Mouse (Mus musculus) kidney, embryonic 16.5 days (tissue): ENCODE measurements around the gene Ccdc141. TPM values are rescaled to one million over a fixed set of nuclear protein-coding genes. Genes with fewer than 3 reads are reported as not detected.

ENCODE experiments used
- ATAC-seq: fragments of 200-750 bp; cut with Nextera tagmentation; 2 replicates; pipeline ENCODE4 v1.8.0; 2017; ENCODE audit warnings: moderate TSS enrichment; ENCODE audit not compliant: low FRiP score, low TSS enrichment
- H3K27ac ChIP-seq: fragments of 300-500 bp; sonication (generic); 2 replicates; pipeline ENCODE4 v1.5.1; 2014; ENCODE audit warnings: low read length
- H3K27me3 ChIP-seq: fragments of 300-500 bp; sonication (generic); 2 replicates; pipeline ENCODE4 v1.6.1; 2014; ENCODE audit warnings: low read length, control low read depth, mixed read lengths; ENCODE audit not compliant: insufficient read depth
- H3K36me3 ChIP-seq: fragments of 300-500 bp; sonication (generic); 2 replicates; pipeline ENCODE4 v1.6.1; 2014; ENCODE audit warnings: low read length, control low read depth, mixed read lengths; ENCODE audit not compliant: insufficient read depth
- H3K4me1 ChIP-seq: fragments of 300-500 bp; sonication (generic); 2 replicates; pipeline ENCODE4 v1.6.1; 2014; ENCODE audit warnings: low read length, control low read depth, mixed read lengths; ENCODE audit not compliant: insufficient read depth
- H3K4me2 ChIP-seq: fragments of 300-500 bp; sonication (generic); replicated peaks from 2 replicates; pipeline ENCODE4 v1.6.1; 2014; ENCODE audit warnings: low read depth, low read length
- H3K4me3 ChIP-seq: fragments of 300-500 bp; sonication (generic); 2 replicates; pipeline ENCODE4 v1.5.1; 2014; ENCODE audit warnings: mild to moderate bottlenecking, low read length
- H3K9ac ChIP-seq: fragments of 300-500 bp; sonication (generic); replicated peaks from 2 replicates; pipeline ENCODE4 v1.6.1; 2014; ENCODE audit warnings: low read length
- H3K9me3 ChIP-seq: fragments of 300-500 bp; sonication (generic); 2 replicates; pipeline ENCODE4 v1.6.1; 2016; ENCODE audit warnings: low read length, control low read depth
- WGBS: fragments of 180-500 bp; shearing (Covaris S2); extraction: QIAGEN DNeasy Blood & Tissue Kit; methylation state at CpG from one replicate; pipeline ENCODE4 v1.1.7; 2014; 5-methylcytosine and 5-hydroxymethylcytosine counted together
- polyA plus RNA-seq: library from polyadenylated mRNA; unstranded; fragments of >200 nt; fragmentation: Nextera tagmentation; extraction: Ambion mirVana; gene quantifications from 2 replicates; pipeline ENCODE4 v1.2.1, GENCODE M21; 2015

Ccdc141 gene
- polyA plus RNA-seq, 1 experiment from 2014 or later = 10.6 TPM

DNA sequence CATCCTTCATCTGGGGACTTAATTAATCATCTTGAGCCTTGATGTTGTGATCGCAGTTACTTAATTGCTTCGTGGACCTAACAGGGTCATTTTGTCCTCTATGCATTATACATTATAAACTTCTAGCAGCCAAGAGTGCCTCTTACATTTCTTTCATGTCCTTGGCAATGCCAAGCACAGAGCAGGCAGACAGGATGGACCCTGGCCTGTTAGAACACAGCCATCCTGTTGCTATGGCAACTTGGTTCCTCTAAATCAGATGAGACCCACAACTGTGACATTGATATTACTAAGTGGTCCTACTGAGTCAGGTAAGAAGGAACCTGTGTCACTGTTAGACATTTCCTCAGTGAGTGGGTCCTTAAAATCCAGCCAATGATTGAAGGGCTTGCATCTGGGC, 20.9 kb downstream of the Ccdc141 start:
- no peak for ATAC-seq
- peaks cover 4% of the 10 kb centered on the region; the same call in 1 of the 2 replicates for H3K4me1 ChIP-seq
- no peak overlapping the region for H3K9ac ChIP-seq
- no peak overlapping the region for H3K27ac ChIP-seq
- H3K4me2 ChIP-seq = no peak overlapping the region
- H3K27me3 ChIP-seq = no peaks in the 10 kb centered on the region
- H3K9me3 ChIP-seq = no peaks in the 10 kb centered on the region
- WGBS = 51% methylated on average over 2 of the region's 2 CpGs
- H3K36me3 ChIP-seq = no peaks in the 10 kb centered on the region
- no peak overlapping the region for H3K4me3 ChIP-seq

DNA sequence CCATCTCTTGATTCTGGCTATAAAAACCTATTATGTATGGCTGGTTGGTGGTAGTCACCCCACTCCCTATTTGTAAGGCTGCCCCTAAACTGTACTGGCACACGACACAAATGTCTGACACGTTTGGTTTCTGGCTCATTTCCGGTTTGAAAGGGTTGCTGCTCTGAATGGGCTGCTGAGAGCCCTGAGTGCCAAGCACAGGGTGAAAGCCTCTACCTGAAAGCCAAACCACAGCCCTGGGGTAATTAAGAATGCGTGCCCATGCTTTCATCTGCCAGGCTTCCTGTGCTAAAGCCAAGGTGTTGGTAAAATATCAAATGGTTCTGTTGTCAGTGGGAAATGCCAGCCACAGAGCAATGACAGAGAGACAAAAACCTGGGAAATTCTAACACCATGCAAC, 22.2 kb downstream of the Ccdc141 start:
- H3K4me3 ChIP-seq = no peak overlapping the region
- no peak overlapping the region for H3K4me2 ChIP-seq
- no peaks in the 10 kb centered on the region for H3K36me3 ChIP-seq
- no peak overlapping the region for H3K27ac ChIP-seq
- no peaks in the 10 kb centered on the region for H3K27me3 ChIP-seq
- 65% methylated on average over 4 of the region's 4 CpGs for WGBS
- H3K9ac ChIP-seq = no peak overlapping the region
- peaks cover 15% of the 10 kb centered on the region for H3K4me1 ChIP-seq
- ATAC-seq = no peak
- H3K9me3 ChIP-seq = no peaks in the 10 kb centered on the region

DNA sequence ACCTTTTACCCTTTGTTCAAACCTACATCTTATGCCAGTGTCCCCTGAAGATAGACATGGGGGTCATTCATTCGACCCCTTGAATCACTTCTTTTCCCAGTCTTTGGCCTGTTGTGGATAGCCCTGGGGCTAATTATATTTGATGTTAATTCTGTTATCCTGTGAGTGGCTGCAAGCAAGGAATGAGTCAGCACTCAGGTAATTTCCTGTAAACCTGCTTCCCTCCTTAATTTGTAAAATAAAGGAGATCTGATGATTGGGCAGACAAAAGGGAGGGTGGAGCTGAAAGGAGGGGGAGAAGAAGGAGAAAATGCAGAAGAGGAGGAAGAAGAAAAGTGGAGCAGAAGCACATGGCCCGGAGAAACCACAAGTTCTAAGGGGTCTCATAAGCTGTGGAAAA, 23.5 kb downstream of the Ccdc141 start:
- no peak for ATAC-seq
- Histone ChIP-seq H3K9me3 (no peaks in the 10 kb centered on the region), H3K4me3 (no peak overlapping the region), H3K4me2 (no peak overlapping the region), H3K27me3 (no peaks in the 10 kb centered on the region), H3K9ac (no peak overlapping the region), H3K36me3 (no peaks in the 10 kb centered on the region), H3K4me1 (peaks cover 19% of the 10 kb centered on the region), H3K27ac (no peak overlapping the region)
- 65% methylated on average over 2 of the region's 2 CpGs for WGBS

GRCm38 (mm10) chr2:77146291-77146690, 24.1 kb downstream of the Ccdc141 start:
- Histone ChIP-seq H3K4me3 (no peak overlapping the region), H3K4me1 (peaks cover 19% of the 10 kb centered on the region), H3K4me2 (no peak overlapping the region), H3K9me3 (no peaks in the 10 kb centered on the region), H3K9ac (no peak overlapping the region), H3K27ac (no peak overlapping the region), H3K36me3 (no peaks in the 10 kb centered on the region), H3K27me3 (no peaks in the 10 kb centered on the region)
- ATAC-seq = no peak
- WGBS = 77% methylated on average over 3 of the region's 3 CpGs

- Histone ChIP-seq H3K9me3 (no peaks in the 10 kb centered on the region), H3K4me3 (no peak overlapping the region), H3K27me3 (no peaks in the 10 kb centered on the region), H3K27ac (no peak overlapping the region), H3K36me3 (no peaks in the 10 kb centered on the region), H3K4me2 (peak overlapping the region; percentile 26), H3K4me1 (peaks cover 15% of the 10 kb centered on the region; the same call in 1 of the 2 replicates), H3K9ac (no peak overlapping the region)
- ATAC-seq = no peak
- WGBS = 23% methylated on average over 6 of the region's 6 CpGs
These were observed 26.9 kb downstream of the Ccdc141 start for GRCm38 (mm10) chr2:77143536-77143935.

- Histone ChIP-seq H3K4me3 (no peak overlapping the region), H3K9me3 (no peaks in the 10 kb centered on the region), H3K27me3 (no peaks in the 10 kb centered on the region), H3K4me2 (no peak overlapping the region), H3K9ac (no peak overlapping the region), H3K4me1 (peaks cover 9% of the 10 kb centered on the region; the same call in 1 of the 2 replicates), H3K27ac (no peak overlapping the region), H3K36me3 (no peaks in the 10 kb centered on the region)
- ATAC-seq = no peak
- 87% methylated on average over 6 of the region's 6 CpGs for WGBS
These were observed 31.6 kb downstream of the Ccdc141 start for GRCm38 (mm10) chr2:77138879-77139278.

GRCm38 (mm10) chr2:77134906-77135305, 35.5 kb downstream of the Ccdc141 start:
- WGBS = 39% methylated on average over 1 of the region's 1 CpGs

GRCm38 (mm10) chr2:77133407-77133806, 37.0 kb downstream of the Ccdc141 start:
- Histone ChIP-seq H3K9me3 (no peaks in the 10 kb centered on the region), H3K27ac (no peak overlapping the region), H3K9ac (no peak overlapping the region), H3K4me2 (no peak overlapping the region), H3K4me1 (peaks cover 13% of the 10 kb centered on the region), H3K36me3 (no peaks in the 10 kb centered on the region), H3K4me3 (no peak overlapping the region), H3K27me3 (no peaks in the 10 kb centered on the region)
- peak; percentile 51; the same call in 1 of the 2 replicates for ATAC-seq
- 68% methylated on average over 1 of the region's 1 CpGs for WGBS

More at GRCm38 (mm10) chr2:77134906-77135305, 35.5 kb downstream of the Ccdc141 start:
- Histone ChIP-seq H3K4me2 (no peak overlapping the region), H3K27ac (no peak overlapping the region), H3K9me3 (no peaks in the 10 kb centered on the region), H3K4me3 (no peak overlapping the region), H3K4me1 (peaks cover 13% of the 10 kb centered on the region), H3K27me3 (no peaks in the 10 kb centered on the region), H3K36me3 (no peaks in the 10 kb centered on the region), H3K9ac (no peak overlapping the region)
- ATAC-seq = no peak

- Histone ChIP-seq H3K4me2 (no peak overlapping the region), H3K27ac (no peak overlapping the region), H3K9ac (no peak overlapping the region), H3K36me3 (no peaks in the 10 kb centered on the region), H3K27me3 (no peaks in the 10 kb centered on the region), H3K4me3 (no peak overlapping the region), H3K4me1 (peaks cover 8% of the 10 kb centered on the region), H3K9me3 (no peaks in the 10 kb centered on the region)
- 90% methylated on average over 1 of the region's 1 CpGs for WGBS
- no peak for ATAC-seq
These were observed 43.5 kb downstream of the Ccdc141 start for GRCm38 (mm10) chr2:77126939-77127338.

GRCm38 (mm10) chr2:77118102-77118501, 52.3 kb downstream of the Ccdc141 start:
- Histone ChIP-seq H3K4me3 (no peak overlapping the region), H3K27me3 (no peaks in the 10 kb centered on the region), H3K27ac (no peak overlapping the region), H3K4me1 (0 out of 2 replicates have a peak, but pooled peaks cover 6% of the 10 kb centered on the region), H3K36me3 (no peaks in the 10 kb centered on the region), H3K4me2 (no peak overlapping the region), H3K9me3 (no peaks in the 10 kb centered on the region), H3K9ac (no peak overlapping the region)
- 33% methylated on average over 6 of the region's 6 CpGs for WGBS
- ATAC-seq = no peak
